ENCODE assay signal across 8 mouse cellular contexts in genomic region chr3:88579454-88580117, GRCm38 (mm10). TPM values are rescaled to one million over a fixed set of nuclear protein-coding genes. Genes with fewer than 3 reads are reported as not detected.
DNase-seq lines count a peak whose midpoint lies in the region; ATAC-seq lines count a peak whose summit lies in the region.

No protein-coding gene starts in this region.

- H3K36me3 ChIP-seq in heart, embryonic 14.5 days (ENCODE audit: control insufficient read depth, insufficient read depth, low read length), result peaks cover 33% of the 10 kb centered on the region
- H3K36me3 ChIP-seq in liver, embryonic 11.5 days (ENCODE audit: control insufficient read depth, insufficient read depth, low read length), result peaks cover 26% of the 10 kb centered on the region
- H3K36me3 ChIP-seq in splenic B cell, adult 2 months (ENCODE audit: control insufficient read depth, insufficient read depth, low read length, poor library complexity, severe bottlenecking), result peaks cover 7% of the 10 kb centered on the region

- H3K4me2 ChIP-seq in heart, embryonic 14.5 days (ENCODE audit: low read length), result peak overlapping the region; percentile 85
- peak overlapping the region; percentile 90 for H3K4me2 ChIP-seq in liver, embryonic 11.5 days

- DNase-seq in CD8-positive naive resting alpha-beta T cell, adult 2 months (ENCODE audit: low read depth in 2 of 2, low spot score in 2 of 2), result peak; percentile 32 to 60
- DNase-seq in c-Kit-negative CD71-positive TER-119-positive erythroid progenitor cells, embryonic 14.5 days (ENCODE audit: low read depth, low spot score), result peak; percentile 65
- DNase-seq in fibroblast of lung, adult 2 months (ENCODE audit: low read depth), result peak; percentile 73
- peak; percentile 84 for DNase-seq in kidney, postnatal 10 days
- peak; percentile 81 for DNase-seq in liver, embryonic 11.5 days (ENCODE audit: low spot score)
- DNase-seq in naive thymus-derived CD4-positive, alpha-beta T cell, adult 2 months (ENCODE audit: low read depth), result peak; percentile 79
- DNase-seq in splenic B cell, adult 2 months (ENCODE audit: low read depth, low spot score), result peak; percentile 84

- H3K9ac ChIP-seq in heart, embryonic 14.5 days (ENCODE audit: low read length), result peak overlapping the region; percentile 93
- H3K9ac ChIP-seq in liver, embryonic 11.5 days (ENCODE audit: low read depth, low read length), result peak overlapping the region; percentile 95

- no peaks in the 10 kb centered on the region for H3K27me3 ChIP-seq in heart, embryonic 14.5 days (ENCODE audit: control insufficient read depth, insufficient read depth, low read length)
- no peaks in the 10 kb centered on the region for H3K27me3 ChIP-seq in liver, embryonic 11.5 days (replicated peaks; ENCODE audit: control insufficient read depth, insufficient read depth, low read length)
- H3K27me3 ChIP-seq in splenic B cell, adult 2 months (ENCODE audit: control insufficient read depth, insufficient read depth, low read length, poor library complexity, severe bottlenecking), result no peaks in the 10 kb centered on the region

- H3K9me3 ChIP-seq in heart, embryonic 14.5 days (ENCODE audit: control insufficient read depth, low read length), result no peaks in the 10 kb centered on the region
- no peaks in the 10 kb centered on the region for H3K9me3 ChIP-seq in liver, embryonic 11.5 days (ENCODE audit: control insufficient read depth, low read length)

- H3K4me1 ChIP-seq in heart, embryonic 14.5 days (ENCODE audit: control insufficient read depth in 2 of 2, insufficient read depth in 2 of 2, low read length in 2 of 2), result peaks cover 0 to 12% of the 10 kb centered on the region in 2 experiments; a peak in 2 of 4 replicates
- peaks cover 5% of the 10 kb centered on the region; the same call in 1 of the 2 replicates for H3K4me1 ChIP-seq in liver, embryonic 11.5 days (replicated peaks; ENCODE audit: control insufficient read depth, insufficient read depth, low read length)

- H3K4me3 ChIP-seq in heart, embryonic 14.5 days (ENCODE audit: control insufficient read depth in 1 of 2, insufficient read depth in 1 of 2, low read depth in 1 of 2, low read length in 2 of 2), result peak overlapping the region; percentile 95 to 98
- peak overlapping the region; percentile 94 for H3K4me3 ChIP-seq in liver, embryonic 11.5 days (ENCODE audit: low read depth, low read length)

- under 1% methylated on average over 34 of the region's 34 CpGs for WGBS in heart, embryonic 14.5 days
- under 1% methylated on average over 34 of the region's 34 CpGs for WGBS in liver, embryonic 11.5 days

- peak overlapping the region; percentile 59 to 65 for H3K27ac ChIP-seq in heart, embryonic 14.5 days (replicated peaks in 1 of 2; ENCODE audit: control insufficient read depth in 1 of 2, insufficient read depth in 1 of 2, low read depth in 2 of 2, low read length in 2 of 2)
- peak overlapping the region; percentile 73 for H3K27ac ChIP-seq in liver, embryonic 11.5 days (ENCODE audit: low read depth, low read length)

- peak; percentile 64 for ATAC-seq in heart, embryonic 14.5 days (ENCODE audit: insufficient number of reproducible peaks, insufficient read depth, low FRiP score, low read depth)
- peak; percentile 88 for ATAC-seq in liver, embryonic 11.5 days (replicated peaks; ENCODE audit: low FRiP score)

RNA-seq across cellular contexts. Expression of gene Ssr2, which starts 3.9 kb away (rescaled TPM):
- 178 and 181 TPM in 2 replicates for polyA plus RNA-seq in heart, embryonic 14.5 days (2014; fragmentation: Nextera tagmentation; extraction: Ambion mirVana)
- polyA plus RNA-seq in liver, embryonic 11.5 days (2014; fragmentation: Nextera tagmentation; extraction: Ambion mirVana), result 306 and 307 TPM in 2 replicates

RNA-seq across cellular contexts. Expression of gene Ubqln4, which starts 26.0 kb away (rescaled TPM):
- polyA plus RNA-seq in heart, embryonic 14.5 days (2014; fragmentation: Nextera tagmentation; extraction: Ambion mirVana), result 37.4 and 37.5 TPM in 2 replicates
- 65.8 and 67.7 TPM in 2 replicates for polyA plus RNA-seq in liver, embryonic 11.5 days (2014; fragmentation: Nextera tagmentation; extraction: Ambion mirVana)

RNA-seq across cellular contexts. Expression of gene Arhgef2, which starts 26.2 kb away (rescaled TPM):
- 92.6 and 94.2 TPM in 2 replicates for polyA plus RNA-seq in heart, embryonic 14.5 days (2014; fragmentation: Nextera tagmentation; extraction: Ambion mirVana)
- polyA plus RNA-seq in liver, embryonic 11.5 days (2014; fragmentation: Nextera tagmentation; extraction: Ambion mirVana), result 64.3 and 66.3 TPM in 2 replicates

RNA-seq across cellular contexts. Expression of gene Lamtor2, which starts 26.7 kb away (rescaled TPM):
- polyA plus RNA-seq in heart, embryonic 14.5 days (2014; fragmentation: Nextera tagmentation; extraction: Ambion mirVana), result 75.6 and 87.5 TPM in 2 replicates
- polyA plus RNA-seq in liver, embryonic 11.5 days (2014; fragmentation: Nextera tagmentation; extraction: Ambion mirVana), result 111 and 120 TPM in 2 replicates

RNA-seq across cellular contexts. Expression of gene Rab25, which starts 31.5 kb away (rescaled TPM):
- polyA plus RNA-seq in heart, embryonic 14.5 days (2014; fragmentation: Nextera tagmentation; extraction: Ambion mirVana), result 0.30 TPM in 1 of 2 replicates, not detected in the other
- polyA plus RNA-seq in liver, embryonic 11.5 days (2014; fragmentation: Nextera tagmentation; extraction: Ambion mirVana), result 1.1 and 1.2 TPM in 2 replicates

Comparison
In these comparisons a context has a peak if more than half of its experiments do, and no peak if none do; other contexts are left out.
1. Peak in every context shown above with its lines: DNase-seq, ATAC-seq, H3K4me3 ChIP-seq and H3K27ac ChIP-seq.